Mouse (Mus musculus): Measurements from ENCODE around the gene Mmp23. TPM values are rescaled to one million over a fixed set of nuclear protein-coding genes. Genes with fewer than 3 reads are reported as not detected.

Mmp23 gene
- total RNA-seq, 1 experiment = 12.1 TPM

DNA sequence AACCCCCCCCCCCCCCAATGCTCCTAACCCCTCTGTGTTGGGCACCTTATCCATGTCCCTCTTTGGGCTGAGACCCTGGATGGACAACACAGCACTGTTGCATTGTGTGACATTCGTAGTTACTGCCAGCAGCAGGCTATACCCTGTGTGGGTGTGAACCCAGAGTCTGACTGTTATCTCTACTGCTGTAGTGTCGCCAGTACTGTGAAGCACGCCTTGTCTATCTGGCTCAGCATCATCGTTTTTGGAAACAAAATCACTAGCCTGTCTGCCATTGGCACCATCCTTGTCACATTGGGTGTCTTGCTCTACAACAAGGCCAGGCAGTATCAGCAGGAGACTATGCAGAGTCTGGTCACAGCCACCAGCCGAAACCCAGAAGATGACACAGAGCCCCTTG is 34.9 kb downstream of the Mmp23 start:
- TF ChIP-seq ZNF384 (IDR thresholded peaks at IDR 0.05; ENCODE audit: low read depth, low read length) (no peak), CHD2 (IDR thresholded peaks at IDR 0.05; ENCODE audit: low read depth, low read length) (no peak), ZC3H11A (IDR thresholded peaks at IDR 0.05; ENCODE audit: borderline replicate concordance, low read depth, low read length) (no peak), HCFC1 (IDR thresholded peaks at IDR 0.05; ENCODE audit: borderline replicate concordance, insufficient read depth, low read length) (no peak), MAFK (IDR thresholded peaks at IDR 0.05; ENCODE audit: insufficient read depth, low read depth, low read length) (no peak)
- H3K9me3 ChIP-seq (ENCODE audit: control insufficient read depth, insufficient read depth, low read depth, low read length) = no peaks in the 10 kb centered on the region
- no peak overlapping the region for H3K9ac ChIP-seq (ENCODE audit: insufficient read depth, low read depth, low read length, poor library complexity, severe bottlenecking)
- peaks cover 0 to 3% of the 10 kb centered on the region in 2 experiments; a peak in 2 of 4 replicates for H3K4me1 ChIP-seq (ENCODE audit: control insufficient read depth in 2 of 2, insufficient read depth in 2 of 2, low read length in 2 of 2, poor library complexity in 1 of 2)
- in situ Hi-C loops (cut with MboI; ENCODE audit: low sequenced_read_pairs in 2 of 2, unreplicated experiment in 2 of 2) = no loop called here
- H3K27ac ChIP-seq (ENCODE audit: insufficient read depth, low read depth, low read length, poor library complexity, severe bottlenecking) = no peak overlapping the region
- no peak for DNase-seq (ENCODE audit: low read depth, low spot score)
- H3K4me3 ChIP-seq (ENCODE audit: insufficient read depth in 1 of 2, low read depth in 1 of 2, low read length in 2 of 2, poor library complexity in 1 of 2, severe bottlenecking in 1 of 2) = no peak overlapping the region
- peaks cover 35% of the 10 kb centered on the region for H3K36me3 ChIP-seq (ENCODE audit: control insufficient read depth, insufficient read depth, low read length, poor library complexity, severe bottlenecking)

DNA sequence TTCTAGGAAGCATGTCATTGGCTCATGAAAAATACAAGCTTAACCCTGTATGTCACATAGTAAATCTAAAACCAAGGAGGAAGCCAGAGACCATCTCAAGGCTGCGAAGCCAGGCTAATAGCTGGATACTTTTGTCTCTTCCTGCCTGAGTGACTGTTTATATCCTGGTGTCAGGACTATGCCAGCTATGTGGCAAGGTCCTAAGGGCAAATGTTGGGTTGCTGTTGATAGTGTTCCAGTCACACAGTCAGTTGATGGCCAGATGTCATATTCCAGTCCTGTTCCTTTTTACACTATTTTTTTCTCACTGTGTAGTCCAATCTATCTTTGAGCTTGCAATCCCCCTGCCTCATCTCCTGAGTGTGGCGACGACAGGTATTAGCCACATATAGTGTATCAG is 39.9 kb downstream of the Mmp23 start:
- TF ChIP-seq MAFK (IDR thresholded peaks at IDR 0.05; ENCODE audit: insufficient read depth, low read depth, low read length) (no peak), ZNF384 (IDR thresholded peaks at IDR 0.05; ENCODE audit: low read depth, low read length) (no peak), CHD2 (IDR thresholded peaks at IDR 0.05; ENCODE audit: low read depth, low read length) (no peak), ZC3H11A (IDR thresholded peaks at IDR 0.05; ENCODE audit: borderline replicate concordance, low read depth, low read length) (no peak), HCFC1 (IDR thresholded peaks at IDR 0.05; ENCODE audit: borderline replicate concordance, insufficient read depth, low read length) (no peak)
- DNase-seq (ENCODE audit: low read depth, low spot score) = no peak
- H3K4me3 ChIP-seq (ENCODE audit: insufficient read depth in 1 of 2, low read depth in 1 of 2, low read length in 2 of 2, poor library complexity in 1 of 2, severe bottlenecking in 1 of 2) = no peak overlapping the region
- H3K9me3 ChIP-seq (ENCODE audit: control insufficient read depth, insufficient read depth, low read depth, low read length) = no peaks in the 10 kb centered on the region
- no peak overlapping the region for H3K27ac ChIP-seq (ENCODE audit: insufficient read depth, low read depth, low read length, poor library complexity, severe bottlenecking)
- H3K9ac ChIP-seq (ENCODE audit: insufficient read depth, low read depth, low read length, poor library complexity, severe bottlenecking) = no peak overlapping the region
- H3K36me3 ChIP-seq (ENCODE audit: control insufficient read depth, insufficient read depth, low read length, poor library complexity, severe bottlenecking) = peaks cover 33% of the 10 kb centered on the region
- in situ Hi-C loops (cut with MboI; ENCODE audit: low sequenced_read_pairs in 2 of 2, unreplicated experiment in 2 of 2) = no loop called here
- H3K4me1 ChIP-seq (ENCODE audit: control insufficient read depth in 2 of 2, insufficient read depth in 2 of 2, low read length in 2 of 2, poor library complexity in 1 of 2) = no peaks in the 10 kb centered on the region

- Histone ChIP-seq H3K9ac (ENCODE audit: insufficient read depth, low read depth, low read length, poor library complexity, severe bottlenecking) (no peak overlapping the region), H3K9me3 (ENCODE audit: control insufficient read depth, insufficient read depth, low read depth, low read length) (no peaks in the 10 kb centered on the region), H3K36me3 (ENCODE audit: control insufficient read depth, insufficient read depth, low read length, poor library complexity, severe bottlenecking) (peaks cover 22% of the 10 kb centered on the region), H3K4me3 (ENCODE audit: insufficient read depth in 1 of 2, low read depth in 1 of 2, low read length in 2 of 2, poor library complexity in 1 of 2, severe bottlenecking in 1 of 2) (no peak overlapping the region), H3K4me1 (ENCODE audit: control insufficient read depth in 2 of 2, insufficient read depth in 2 of 2, low read length in 2 of 2, poor library complexity in 1 of 2) (no peaks in the 10 kb centered on the region), H3K27ac (ENCODE audit: insufficient read depth, low read depth, low read length, poor library complexity, severe bottlenecking) (no peak overlapping the region)
- in situ Hi-C loops (cut with MboI; ENCODE audit: low sequenced_read_pairs in 2 of 2, unreplicated experiment in 2 of 2) = no loop called here
- DNase-seq (ENCODE audit: low read depth, low spot score) = no peak
- TF ChIP-seq MAFK (IDR thresholded peaks at IDR 0.05; ENCODE audit: insufficient read depth, low read depth, low read length) (no peak), ZNF384 (IDR thresholded peaks at IDR 0.05; ENCODE audit: low read depth, low read length) (no peak), ZC3H11A (IDR thresholded peaks at IDR 0.05; ENCODE audit: borderline replicate concordance, low read depth, low read length) (no peak), HCFC1 (IDR thresholded peaks at IDR 0.05; ENCODE audit: borderline replicate concordance, insufficient read depth, low read length) (no peak), CHD2 (IDR thresholded peaks at IDR 0.05; ENCODE audit: low read depth, low read length) (no peak)
These were observed 41.3 kb downstream of the Mmp23 start for GRCm38 (mm10) chr4:155611860-155612259.

GRCm38 (mm10) chr4:155606825-155607224 is 46.4 kb downstream of the Mmp23 start:
- H3K36me3 ChIP-seq (ENCODE audit: control insufficient read depth, insufficient read depth, low read length, poor library complexity, severe bottlenecking) = peaks cover 19% of the 10 kb centered on the region

GRCm38 (mm10) chr4:155605132-155605531 is 48.1 kb downstream of the Mmp23 start:
- Histone ChIP-seq H3K27ac (ENCODE audit: insufficient read depth, low read depth, low read length, poor library complexity, severe bottlenecking) (no peak overlapping the region), H3K36me3 (ENCODE audit: control insufficient read depth, insufficient read depth, low read length, poor library complexity, severe bottlenecking) (peaks cover 13% of the 10 kb centered on the region), H3K4me3 (ENCODE audit: insufficient read depth in 1 of 2, low read depth in 1 of 2, low read length in 2 of 2, poor library complexity in 1 of 2, severe bottlenecking in 1 of 2) (no peak overlapping the region), H3K9ac (ENCODE audit: insufficient read depth, low read depth, low read length, poor library complexity, severe bottlenecking) (no peak overlapping the region), H3K4me1 (ENCODE audit: control insufficient read depth in 2 of 2, insufficient read depth in 2 of 2, low read length in 2 of 2, poor library complexity in 1 of 2) (no peaks in the 10 kb centered on the region), H3K9me3 (ENCODE audit: control insufficient read depth, insufficient read depth, low read depth, low read length) (no peaks in the 10 kb centered on the region)
- in situ Hi-C loops (cut with MboI; ENCODE audit: low sequenced_read_pairs in 2 of 2, unreplicated experiment in 2 of 2) = no loop called here
- TF ChIP-seq CHD2 (IDR thresholded peaks at IDR 0.05; ENCODE audit: low read depth, low read length) (no peak), ZNF384 (IDR thresholded peaks at IDR 0.05; ENCODE audit: low read depth, low read length) (no peak), MAFK (IDR thresholded peaks at IDR 0.05; ENCODE audit: insufficient read depth, low read depth, low read length) (no peak), ZC3H11A (IDR thresholded peaks at IDR 0.05; ENCODE audit: borderline replicate concordance, low read depth, low read length) (no peak), HCFC1 (IDR thresholded peaks at IDR 0.05; ENCODE audit: borderline replicate concordance, insufficient read depth, low read length) (no peak)
- no peak for DNase-seq (ENCODE audit: low read depth, low spot score)

More at GRCm38 (mm10) chr4:155606825-155607224, 46.4 kb downstream of the Mmp23 start:
- Histone ChIP-seq H3K27ac (ENCODE audit: insufficient read depth, low read depth, low read length, poor library complexity, severe bottlenecking) (no peak overlapping the region), H3K9me3 (ENCODE audit: control insufficient read depth, insufficient read depth, low read depth, low read length) (no peaks in the 10 kb centered on the region), H3K4me3 (ENCODE audit: insufficient read depth in 1 of 2, low read depth in 1 of 2, low read length in 2 of 2, poor library complexity in 1 of 2, severe bottlenecking in 1 of 2) (no peak overlapping the region), H3K9ac (ENCODE audit: insufficient read depth, low read depth, low read length, poor library complexity, severe bottlenecking) (no peak overlapping the region), H3K4me1 (ENCODE audit: control insufficient read depth in 2 of 2, insufficient read depth in 2 of 2, low read length in 2 of 2, poor library complexity in 1 of 2) (no peaks in the 10 kb centered on the region)
- in situ Hi-C loops (cut with MboI; ENCODE audit: low sequenced_read_pairs in 2 of 2, unreplicated experiment in 2 of 2) = no loop called here
- TF ChIP-seq CHD2 (IDR thresholded peaks at IDR 0.05; ENCODE audit: low read depth, low read length) (no peak), MAFK (IDR thresholded peaks at IDR 0.05; ENCODE audit: insufficient read depth, low read depth, low read length) (no peak), ZC3H11A (IDR thresholded peaks at IDR 0.05; ENCODE audit: borderline replicate concordance, low read depth, low read length) (no peak), ZNF384 (IDR thresholded peaks at IDR 0.05; ENCODE audit: low read depth, low read length) (no peak), HCFC1 (IDR thresholded peaks at IDR 0.05; ENCODE audit: borderline replicate concordance, insufficient read depth, low read length) (no peak)
- no peak for DNase-seq (ENCODE audit: low read depth, low spot score)
